Mouse (Mus musculus): ENCODE results near the gene Srpx2. TPM values are rescaled to one million over a fixed set of nuclear protein-coding genes. Genes with fewer than 3 reads are reported as not detected.
A peak's percentile ranks its signal among the peaks of the same experiment; 100 is the strongest.

Srpx2 gene
- total RNA-seq, 1 experiment, result 0.27 TPM

DNA sequence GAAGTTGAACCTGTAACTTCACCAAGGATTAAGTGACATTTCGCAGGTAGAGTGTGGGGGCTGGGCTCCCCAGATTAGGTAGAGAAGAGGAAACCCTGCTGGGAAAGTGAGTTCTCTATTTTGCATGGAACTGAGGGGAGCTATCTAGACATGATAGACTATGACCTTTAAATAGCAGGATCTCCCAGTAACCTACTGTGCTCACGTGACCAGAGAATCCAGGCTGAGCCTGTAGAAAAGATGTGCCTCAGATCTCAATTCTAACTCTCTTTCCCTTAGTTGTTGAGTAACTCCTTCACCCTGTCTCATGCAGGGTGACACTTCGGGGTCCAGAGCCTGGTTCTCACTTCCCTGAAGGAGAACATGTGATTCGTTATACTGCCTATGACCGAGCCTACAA is 18.5 kb downstream of the Srpx2 start:
- TF ChIP-seq HCFC1 (IDR thresholded peaks at IDR 0.05; ENCODE audit: borderline replicate concordance, insufficient read depth, low read length) (no peak), ZNF384 (IDR thresholded peaks at IDR 0.05; ENCODE audit: low read depth, low read length) (no peak), ZC3H11A (IDR thresholded peaks at IDR 0.05; ENCODE audit: borderline replicate concordance, low read depth, low read length) (no peak), CHD2 (IDR thresholded peaks at IDR 0.05; ENCODE audit: low read depth, low read length) (no peak), MAFK (IDR thresholded peaks at IDR 0.05; ENCODE audit: insufficient read depth, low read depth, low read length) (no peak)
- Histone ChIP-seq H3K9ac (ENCODE audit: insufficient read depth, low read depth, low read length, poor library complexity, severe bottlenecking) (no peak overlapping the region), H3K9me3 (ENCODE audit: control insufficient read depth, insufficient read depth, low read depth, low read length) (no peaks in the 10 kb centered on the region), H3K36me3 (ENCODE audit: control insufficient read depth, insufficient read depth, low read length, poor library complexity, severe bottlenecking) (no peaks in the 10 kb centered on the region), H3K4me3 (ENCODE audit: insufficient read depth in 1 of 2, low read depth in 1 of 2, low read length in 2 of 2, poor library complexity in 1 of 2, severe bottlenecking in 1 of 2) (no peak overlapping the region), H3K27ac (ENCODE audit: insufficient read depth, low read depth, low read length, poor library complexity, severe bottlenecking) (no peak overlapping the region), H3K4me1 (ENCODE audit: control insufficient read depth in 2 of 2, insufficient read depth in 2 of 2, low read length in 2 of 2, poor library complexity in 1 of 2) (no peaks in the 10 kb centered on the region; a peak in 1 of 4 replicates)
- in situ Hi-C loops (cut with MboI; ENCODE audit: low sequenced_read_pairs in 2 of 2, unreplicated experiment in 2 of 2), result no loop called here
- no peak for DNase-seq (ENCODE audit: low read depth, low spot score)

- H3K36me3 ChIP-seq (ENCODE audit: control insufficient read depth, insufficient read depth, low read length, poor library complexity, severe bottlenecking), result no peaks in the 10 kb centered on the region
- no peak overlapping the region for H3K4me3 ChIP-seq (ENCODE audit: insufficient read depth in 1 of 2, low read depth in 1 of 2, low read length in 2 of 2, poor library complexity in 1 of 2, severe bottlenecking in 1 of 2)
- in situ Hi-C loops (cut with MboI; ENCODE audit: low sequenced_read_pairs in 2 of 2, unreplicated experiment in 2 of 2), result no loop called here
- H3K9ac ChIP-seq (ENCODE audit: insufficient read depth, low read depth, low read length, poor library complexity, severe bottlenecking), result no peak overlapping the region
- no peak overlapping the region for H3K27ac ChIP-seq (ENCODE audit: insufficient read depth, low read depth, low read length, poor library complexity, severe bottlenecking)
- H3K4me1 ChIP-seq (ENCODE audit: control insufficient read depth in 2 of 2, insufficient read depth in 2 of 2, low read length in 2 of 2, poor library complexity in 1 of 2), result no peaks in the 10 kb centered on the region; a peak in 1 of 4 replicates
- DNase-seq (ENCODE audit: low read depth, low spot score), result peak; percentile 11
- no peaks in the 10 kb centered on the region for H3K9me3 ChIP-seq (ENCODE audit: control insufficient read depth, insufficient read depth, low read depth, low read length)
- TF ChIP-seq HCFC1 (IDR thresholded peaks at IDR 0.05; ENCODE audit: borderline replicate concordance, insufficient read depth, low read length) (no peak), ZC3H11A (IDR thresholded peaks at IDR 0.05; ENCODE audit: borderline replicate concordance, low read depth, low read length) (no peak), MAFK (IDR thresholded peaks at IDR 0.05; ENCODE audit: insufficient read depth, low read depth, low read length) (no peak), CHD2 (IDR thresholded peaks at IDR 0.05; ENCODE audit: low read depth, low read length) (no peak), ZNF384 (IDR thresholded peaks at IDR 0.05; ENCODE audit: low read depth, low read length) (no peak)
Measured at GRCm38 (mm10) chrX:133931302-133932013, 23.2 kb downstream of the Srpx2 start.

GRCm38 (mm10) chrX:133936605-133937225 is 28.5 kb downstream of the Srpx2 start:
- DNase-seq (ENCODE audit: low read depth, low spot score), result no peak
- Histone ChIP-seq H3K9ac (ENCODE audit: insufficient read depth, low read depth, low read length, poor library complexity, severe bottlenecking) (no peak overlapping the region), H3K4me1 (ENCODE audit: control insufficient read depth in 2 of 2, insufficient read depth in 2 of 2, low read length in 2 of 2, poor library complexity in 1 of 2) (no peaks in the 10 kb centered on the region), H3K9me3 (ENCODE audit: control insufficient read depth, insufficient read depth, low read depth, low read length) (no peaks in the 10 kb centered on the region), H3K27ac (ENCODE audit: insufficient read depth, low read depth, low read length, poor library complexity, severe bottlenecking) (no peak overlapping the region), H3K36me3 (ENCODE audit: control insufficient read depth, insufficient read depth, low read length, poor library complexity, severe bottlenecking) (no peaks in the 10 kb centered on the region), H3K4me3 (ENCODE audit: insufficient read depth in 1 of 2, low read depth in 1 of 2, low read length in 2 of 2, poor library complexity in 1 of 2, severe bottlenecking in 1 of 2) (no peak overlapping the region)
- TF ChIP-seq HCFC1 (IDR thresholded peaks at IDR 0.05; ENCODE audit: borderline replicate concordance, insufficient read depth, low read length) (no peak), MAFK (IDR thresholded peaks at IDR 0.05; ENCODE audit: insufficient read depth, low read depth, low read length) (no peak), ZC3H11A (IDR thresholded peaks at IDR 0.05; ENCODE audit: borderline replicate concordance, low read depth, low read length) (no peak), ZNF384 (IDR thresholded peaks at IDR 0.05; ENCODE audit: low read depth, low read length) (no peak), CHD2 (IDR thresholded peaks at IDR 0.05; ENCODE audit: low read depth, low read length) (no peak)
- in situ Hi-C loops (cut with MboI; ENCODE audit: low sequenced_read_pairs in 2 of 2, unreplicated experiment in 2 of 2), result no loop called here

- H3K27ac ChIP-seq (ENCODE audit: insufficient read depth, low read depth, low read length, poor library complexity, severe bottlenecking), result no peak overlapping the region
- no peak for DNase-seq (ENCODE audit: low read depth, low spot score)
- H3K9me3 ChIP-seq (ENCODE audit: control insufficient read depth, insufficient read depth, low read depth, low read length), result no peaks in the 10 kb centered on the region
- no peaks in the 10 kb centered on the region for H3K4me1 ChIP-seq (ENCODE audit: control insufficient read depth in 2 of 2, insufficient read depth in 2 of 2, low read length in 2 of 2, poor library complexity in 1 of 2)
- TF ChIP-seq ZNF384 (IDR thresholded peaks at IDR 0.05; ENCODE audit: low read depth, low read length) (no peak), CHD2 (IDR thresholded peaks at IDR 0.05; ENCODE audit: low read depth, low read length) (no peak)
- in situ Hi-C loops (cut with MboI; ENCODE audit: low sequenced_read_pairs in 2 of 2, unreplicated experiment in 2 of 2), result no loop called here
- no peak overlapping the region for H3K4me3 ChIP-seq (ENCODE audit: insufficient read depth in 1 of 2, low read depth in 1 of 2, low read length in 2 of 2, poor library complexity in 1 of 2, severe bottlenecking in 1 of 2)
- H3K9ac ChIP-seq (ENCODE audit: insufficient read depth, low read depth, low read length, poor library complexity, severe bottlenecking), result no peak overlapping the region
- H3K36me3 ChIP-seq (ENCODE audit: control insufficient read depth, insufficient read depth, low read length, poor library complexity, severe bottlenecking), result no peaks in the 10 kb centered on the region
Measured at GRCm38 (mm10) chrX:133939561-133939960, 31.3 kb downstream of the Srpx2 start.
